Comparison of ENCODE assay signal across 17 mouse cellular contexts in the genomic region with DNA sequence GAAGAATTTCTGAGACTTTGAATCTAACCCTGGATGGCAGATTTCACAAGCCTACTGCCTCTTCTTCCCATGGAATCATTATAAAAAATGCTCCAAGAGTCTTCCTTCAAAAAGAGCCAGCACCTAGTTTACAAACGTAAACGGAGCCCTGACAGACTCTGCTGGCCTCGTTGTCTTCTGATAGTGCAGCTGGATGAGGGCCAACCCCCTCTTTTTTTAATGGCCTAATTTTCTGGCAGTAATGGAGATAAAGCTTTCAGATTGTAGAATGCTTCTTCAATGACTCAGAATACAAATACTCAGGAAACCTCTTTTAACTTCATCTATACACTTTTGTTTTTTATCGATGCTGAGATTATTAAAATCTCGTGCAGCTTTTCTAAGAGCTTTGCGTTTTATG. TPM values are rescaled to one million over a fixed set of nuclear protein-coding genes. Genes with fewer than 3 reads are reported as not detected.
DNase-seq lines count a peak whose midpoint lies in the region; ATAC-seq and TF ChIP-seq lines count a peak whose summit lies in the region.
"Had no signal": no experiment of that assay in that cellular context is flagged by ENCODE, and none has a peak within 500 bp of the region (broad histone marks: within the 10 kb centered on the region; RNA-seq: fewer than 3 reads in every experiment).

No protein-coding gene starts in this region.

- no peak for ATAC-seq in heart, embryonic 15.5 days (replicated peaks; ENCODE audit: insufficient number of reproducible peaks, insufficient read depth, low FRiP score, low read depth)

- H3K27ac ChIP-seq in gastrocnemius, adult 2 months: peak overlapping the region; percentile 28; the same call in 1 of the 2 replicates
- peak overlapping the region; percentile 50; the same call in 1 of the 2 replicates for H3K27ac ChIP-seq in heart, embryonic 15.5 days
- H3K27ac ChIP-seq: forebrain, embryonic 13.5 days; liver, embryonic 15.5 days; midbrain, embryonic 12.5 days; neural tube, embryonic 12.5 days had no signal

- H3K36me3 ChIP-seq in heart, embryonic 15.5 days: no peaks in the 10 kb centered on the region
- H3K36me3 ChIP-seq: liver, embryonic 15.5 days; midbrain, embryonic 12.5 days; neural tube, embryonic 12.5 days had no signal

- TF ChIP-seq CTCF in gastrocnemius, adult 2 months (IDR thresholded peaks at IDR 0.05): no peak
- TF ChIP-seq CTCF in lung, adult 2 months (IDR thresholded peaks at IDR 0.05; ENCODE audit: insufficient read depth, low read length): no peak

- TF ChIP-seq POLR2A in lung, adult 2 months (IDR thresholded peaks at IDR 0.05; ENCODE audit: borderline replicate concordance, extremely low read depth, low read depth, low read length): no peak

- intact Hi-C loops in gastrocnemius, adult 2 months (cut with DNase I): no loop called here

- DNase-seq in gastrocnemius, adult 2 months: peak; percentile 20
- DNase-seq in gastrocnemius, postnatal 25 days: no peak
- DNase-seq in lung, postnatal 10 days: peak; percentile 16
- no peak for DNase-seq in lung, adult 2 months
- peak; percentile 47 for DNase-seq in adrenal gland, adult 8-10 months
- DNase-seq in thymus, postnatal 14 days: no peak
- DNase-seq in layer of hippocampus, adult 11-12 months (ENCODE audit: low spot score): no peak
- DNase-seq: kidney, adult 11 months; right cerebral cortex, postnatal 14 days; thymus, postnatal 4 days had no signal

- no peak overlapping the region for H3K9ac ChIP-seq in heart, embryonic 15.5 days
- H3K9ac ChIP-seq: forebrain, embryonic 13.5 days; liver, embryonic 15.5 days; midbrain, embryonic 12.5 days; neural tube, embryonic 12.5 days had no signal

- no peaks in the 10 kb centered on the region for H3K4me1 ChIP-seq in lung, adult 2 months (ENCODE audit: control insufficient read depth, insufficient read depth, low read length)
- H3K4me1 ChIP-seq in heart, embryonic 15.5 days (replicated peaks): peaks cover 45% of the 10 kb centered on the region
- H3K4me1 ChIP-seq: liver, embryonic 15.5 days had no signal

- H3K9me3 ChIP-seq in heart, embryonic 15.5 days (replicated peaks): no peaks in the 10 kb centered on the region
- H3K9me3 ChIP-seq: forebrain, embryonic 13.5 days; liver, embryonic 15.5 days; midbrain, embryonic 12.5 days; neural tube, embryonic 12.5 days had no signal

- H3K27me3 ChIP-seq in heart, embryonic 15.5 days: no peaks in the 10 kb centered on the region
- H3K27me3 ChIP-seq: liver, embryonic 15.5 days had no signal

- no peak overlapping the region for H3K4me3 ChIP-seq in gastrocnemius, adult 2 months
- H3K4me3 ChIP-seq in lung, adult 2 months (replicated peaks; ENCODE audit: extremely low read depth, low read depth, low read length): no peak overlapping the region
- no peak overlapping the region for H3K4me3 ChIP-seq in heart, embryonic 15.5 days
- H3K4me3 ChIP-seq: forebrain, embryonic 13.5 days; liver, embryonic 15.5 days; midbrain, embryonic 12.5 days; neural tube, embryonic 12.5 days had no signal

- WGBS in lung, adult 2 months: 60% methylated on average over 6 of the region's 6 CpGs
- WGBS in heart, embryonic 15.5 days: 29% methylated on average over 6 of the region's 6 CpGs

- peak overlapping the region; percentile 5; the same call in 1 of the 2 replicates for H3K4me2 ChIP-seq in heart, embryonic 15.5 days
- H3K4me2 ChIP-seq: forebrain, embryonic 13.5 days; liver, embryonic 15.5 days; midbrain, embryonic 12.5 days; neural tube, embryonic 12.5 days had no signal

RNA-seq across cellular contexts. Expression of a gene that starts 47.6 kb away (rescaled TPM):
- not detected for total RNA-seq in gastrocnemius, adult 2 months (2021)
- not detected for total RNA-seq in gastrocnemius, postnatal 25 days (2021)
- not detected in 2 replicates for polyA plus RNA-seq in lung, adult 2 months (2012; rRNA removed)
- not detected for total RNA-seq in adrenal gland, adult 8-10 months (2022)
- polyA plus RNA-seq in heart, embryonic 15.5 days (2015; fragmentation: Nextera tagmentation; extraction: Ambion mirVana): 0.18 TPM in 2 replicates
- total RNA-seq: heart, postnatal 36 days; left cerebral cortex, postnatal 25 days had no signal

Comparison
In these comparisons a context has a peak if more than half of its experiments do, and no peak if none do; other contexts are left out.
1. DNase-seq: peak in gastrocnemius, adult 2 months (single experiment), lung, postnatal 10 days (single experiment) and adrenal gland, adult 8-10 months (single experiment); none in gastrocnemius, postnatal 25 days (single experiment), lung, adult 2 months (single experiment), thymus, postnatal 14 days (single experiment) and layer of hippocampus, adult 11-12 months (single experiment).